Comparison of ENCODE assay signal across 26 mouse cellular contexts in the genomic region with DNA sequence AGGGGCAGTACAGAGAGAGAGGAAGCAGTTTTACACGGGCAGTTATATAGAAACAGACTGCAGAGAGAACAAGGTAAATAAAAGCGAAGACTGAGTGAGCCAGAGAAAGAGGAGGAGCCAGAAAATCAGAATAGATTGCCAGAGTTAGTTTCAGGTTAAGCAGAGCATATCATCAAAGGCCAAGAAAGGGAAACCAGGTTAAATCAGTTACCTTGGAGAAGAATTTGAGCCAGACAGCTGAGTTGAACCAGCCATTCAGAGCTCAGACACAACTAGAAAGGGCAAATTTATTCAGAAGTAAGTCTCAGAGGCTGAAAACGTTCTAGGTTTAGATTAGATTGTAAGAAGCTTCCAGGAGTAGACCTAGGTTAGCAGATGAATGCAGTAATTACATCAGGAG.
"Had no signal": no experiment of that assay in that cellular context is flagged by ENCODE, and none has a peak within 500 bp of the region (broad histone marks: within the 10 kb centered on the region; RNA-seq: fewer than 3 reads in every experiment).

No protein-coding gene starts in this region.

- DNase-seq: gastrocnemius, adult 2 months; gastrocnemius, postnatal 10 days; gastrocnemius, postnatal 25 days; heart, adult 18-20 months; heart, postnatal 10 days; heart, postnatal 4 days; kidney, adult 18-20 months; kidney, postnatal 10 days; kidney, postnatal 36 days; liver; liver, embryonic 13.5 days had no signal

- H3K9ac ChIP-seq: heart, embryonic 12.5 days; hindbrain, embryonic 13.5 days; intestine, embryonic 15.5 days; limb, embryonic 12.5 days; liver, embryonic 13.5 days; liver, embryonic 15.5 days had no signal

- H3K9me3 ChIP-seq: heart, embryonic 10.5 days; heart, embryonic 12.5 days; hindbrain, embryonic 10.5 days; hindbrain, embryonic 13.5 days; intestine, embryonic 15.5 days; limb, embryonic 10.5 days; limb, embryonic 12.5 days; liver, embryonic 13.5 days; liver, embryonic 15.5 days had no signal

- ATAC-seq: forebrain, embryonic 16.5 days; hindbrain, embryonic 16.5 days; inflammation-experienced regulatory T-cells, adult 6 months; intestine, embryonic 15.5 days; intestine, postnatal 0 days had no signal

- H3K4me2 ChIP-seq: heart, embryonic 12.5 days; hindbrain, embryonic 13.5 days; intestine, embryonic 15.5 days; limb, embryonic 12.5 days; liver, embryonic 11.5 days; liver, embryonic 13.5 days; liver, embryonic 15.5 days had no signal

- H3K27me3 ChIP-seq: heart, embryonic 12.5 days; hindbrain, embryonic 13.5 days; intestine, embryonic 15.5 days; limb, embryonic 12.5 days; liver, embryonic 13.5 days; liver, embryonic 15.5 days had no signal

- H3K36me3 ChIP-seq: heart, embryonic 10.5 days; heart, embryonic 12.5 days; hindbrain, embryonic 10.5 days; hindbrain, embryonic 13.5 days; intestine, embryonic 15.5 days; limb, embryonic 10.5 days; limb, embryonic 12.5 days; liver, embryonic 13.5 days; liver, embryonic 15.5 days had no signal

- H3K27ac ChIP-seq: gastrocnemius, adult 2 months; heart, embryonic 10.5 days; hindbrain, embryonic 10.5 days; hindbrain, embryonic 13.5 days; intestine, embryonic 15.5 days; layer of hippocampus, adult 2 months; left cerebral cortex, adult 2 months; limb, embryonic 10.5 days; limb, embryonic 12.5 days; liver, embryonic 13.5 days; liver, embryonic 15.5 days had no signal

- H3K4me1 ChIP-seq: heart, embryonic 10.5 days; heart, embryonic 12.5 days; hindbrain, embryonic 10.5 days; hindbrain, embryonic 13.5 days; intestine, embryonic 15.5 days; limb, embryonic 10.5 days; limb, embryonic 12.5 days; liver, embryonic 13.5 days; liver, embryonic 15.5 days had no signal

- H3K4me3 ChIP-seq: gastrocnemius, adult 2 months; heart, embryonic 10.5 days; heart, embryonic 12.5 days; hindbrain, embryonic 10.5 days; hindbrain, embryonic 13.5 days; intestine, embryonic 15.5 days; layer of hippocampus, adult 2 months; left cerebral cortex, adult 2 months; limb, embryonic 10.5 days; limb, embryonic 12.5 days; liver, embryonic 13.5 days; liver, embryonic 15.5 days had no signal
